Mouse (Mus musculus) left cerebral cortex, adult 9 months (tissue): ENCODE results near the gene Hcn2.

Experiments used
- DNase-seq, 2 experiments: peaks; one replicate each; pipeline ENCODE4 v3.0.0; 2022; ENCODE audit warnings: low spot score in 2 of 2

The Hcn2 gene

GRCm38 (mm10) chr10:79773208-79773607 lies 56.8 kb downstream of the Hcn2 start:
- no peak for DNase-seq

GRCm38 (mm10) chr10:79774486-79775279 lies 58.2 kb downstream of the Hcn2 start:
- peak in 1 of 2 experiments; percentile 3 for DNase-seq

GRCm38 (mm10) chr10:79777103-79777531 lies 60.7 kb downstream of the Hcn2 start, which contains the start of gene Fstl3:
Fstl3 (plus strand) TSS chr10:79777272.
- no peak for DNase-seq

- no peak for DNase-seq
Measured at GRCm38 (mm10) chr10:79778006-79778405, 61.6 kb downstream of the Hcn2 start.

- DNase-seq = no peak
Measured at GRCm38 (mm10) chr10:79779193-79779592, 62.8 kb downstream of the Hcn2 start.

GRCm38 (mm10) chr10:79779784-79780663 lies 63.6 kb downstream of the Hcn2 start:
- DNase-seq = peak; percentile 97

- no peak for DNase-seq
Measured at GRCm38 (mm10) chr10:79780664-79781015, 64.2 kb downstream of the Hcn2 start.

- peak in 1 of 2 experiments; percentile 30 for DNase-seq
Measured at GRCm38 (mm10) chr10:79781139-79781538, 64.7 kb downstream of the Hcn2 start.

- DNase-seq = no peak
Measured at GRCm38 (mm10) chr10:79781956-79782355, 65.5 kb downstream of the Hcn2 start.

GRCm38 (mm10) chr10:79783050-79783449 lies 66.6 kb downstream of the Hcn2 start:
- no peak for DNase-seq

GRCm38 (mm10) chr10:79783920-79784800 lies 67.7 kb downstream of the Hcn2 start:
- peak in 1 of 2 experiments; percentile 39 for DNase-seq
